Comparison of ENCODE assay signal across 8 mouse cellular contexts in genomic region chr8:10586956-10587744, GRCm38 (mm10).
DNase-seq lines count a peak whose midpoint lies in the region; ATAC-seq and TF ChIP-seq lines count a peak whose summit lies in the region.

No protein-coding gene starts in this region.

- H3K27ac ChIP-seq in testis, adult 2 months (ENCODE audit: control insufficient read depth, insufficient read depth, low read depth, low read length), result no peak overlapping the region
- H3K27ac ChIP-seq in midbrain, embryonic 13.5 days, result no peak overlapping the region
- no peak overlapping the region for H3K27ac ChIP-seq in liver, postnatal 0 days (ENCODE audit: low read depth)

- H3K36me3 ChIP-seq in testis, adult 2 months (ENCODE audit: control insufficient read depth, insufficient read depth, low read length), result no peaks in the 10 kb centered on the region
- no peaks in the 10 kb centered on the region for H3K36me3 ChIP-seq in midbrain, embryonic 13.5 days
- no peaks in the 10 kb centered on the region for H3K36me3 ChIP-seq in liver, postnatal 0 days (replicated peaks; ENCODE audit: insufficient read depth, low read length)

- no peak for TF ChIP-seq POLR2A in testis, adult 2 months (IDR thresholded peaks at IDR 0.05; ENCODE audit: control insufficient read depth, low read depth, low read length)

- H3K27me3 ChIP-seq in testis, adult 2 months (ENCODE audit: control insufficient read depth, insufficient read depth, low read length), result no peaks in the 10 kb centered on the region
- H3K27me3 ChIP-seq in midbrain, embryonic 13.5 days, result no peaks in the 10 kb centered on the region
- H3K27me3 ChIP-seq in liver, postnatal 0 days (ENCODE audit: insufficient read depth, low read length), result no peaks in the 10 kb centered on the region

- TF ChIP-seq EP300 in liver, postnatal 0 days (IDR thresholded peaks at IDR 0.05; ENCODE audit: low read depth), result no peak

- peak overlapping the region; percentile 65 for H3K4me3 ChIP-seq in testis, adult 2 months (ENCODE audit: control insufficient read depth, low read depth, low read length)
- no peak overlapping the region for H3K4me3 ChIP-seq in midbrain, embryonic 13.5 days (replicated peaks)
- H3K4me3 ChIP-seq in liver, postnatal 0 days (ENCODE audit: low read depth, low read length), result no peak overlapping the region

- ATAC-seq in midbrain, embryonic 13.5 days, result peak; percentile 66
- ATAC-seq in liver, postnatal 0 days, result no peak

- no peak for DNase-seq in testis, postnatal 14 days (ENCODE audit: low spot score)
- DNase-seq in heart, adult 11 months, result peak; percentile 93
- peak; percentile 56 for DNase-seq in kidney, adult 11 months
- DNase-seq in layer of hippocampus, adult 11-12 months (ENCODE audit: low spot score), result no peak
- no peak for DNase-seq in left cerebral cortex, postnatal 25 days (ENCODE audit: low spot score in 2 of 2)
- DNase-seq in liver, postnatal 0 days, result no peak

- no peak for TF ChIP-seq CTCF in testis, adult 2 months (IDR thresholded peaks at IDR 0.05; ENCODE audit: control insufficient read depth, insufficient read depth, insufficient replicate concordance, low read depth, low read length)
- no peak for TF ChIP-seq CTCF in liver, postnatal 0 days (IDR thresholded peaks at IDR 0.05; ENCODE audit: low read depth)

- no peaks in the 10 kb centered on the region for H3K9me3 ChIP-seq in midbrain, embryonic 13.5 days
- no peaks in the 10 kb centered on the region for H3K9me3 ChIP-seq in liver, postnatal 0 days (ENCODE audit: low read length)

- whole genome bisulfite sequencing in midbrain, embryonic 13.5 days, result 28% methylated on average over 11 of the region's 14 CpGs
- 40% methylated on average over 11 of the region's 14 CpGs for WGBS in liver, postnatal 0 days (ENCODE audit: insufficient replicate concordance)

- H3K4me1 ChIP-seq in testis, adult 2 months (ENCODE audit: control insufficient read depth, insufficient read depth, low read length), result no peaks in the 10 kb centered on the region
- H3K4me1 ChIP-seq in midbrain, embryonic 13.5 days (replicated peaks), result peaks cover 20% of the 10 kb centered on the region
- H3K4me1 ChIP-seq in liver, postnatal 0 days (ENCODE audit: insufficient read depth), result no peaks in the 10 kb centered on the region

- intact Hi-C loops in left cerebral cortex, postnatal 25 days (cut with DNase I), result no loop called here

- no peak overlapping the region for H3K9ac ChIP-seq in midbrain, embryonic 13.5 days (replicated peaks)
- no peak overlapping the region for H3K9ac ChIP-seq in liver, postnatal 0 days (replicated peaks)

- peak overlapping the region; percentile 8; the same call in 1 of the 2 replicates for H3K4me2 ChIP-seq in midbrain, embryonic 13.5 days (replicated peaks)
- no peak overlapping the region for H3K4me2 ChIP-seq in liver, postnatal 0 days (ENCODE audit: low read depth, low read length)

Comparison
In these comparisons a context has a peak if more than half of its experiments do, and no peak if none do; other contexts are left out.
1. DNase-seq: peak in heart, adult 11 months (single experiment) and kidney, adult 11 months (single experiment); none in testis, postnatal 14 days (single experiment), layer of hippocampus, adult 11-12 months (single experiment), left cerebral cortex, postnatal 25 days (0 of 2) and liver, postnatal 0 days (single experiment).